Mouse (Mus musculus): ENCODE measurements around the gene Myh11.

Gene Myh11

GRCm38 (mm10) chr16:14291223-14291622, at the start of gene Myh11:
TSS of gene Myh11 (minus strand) at chr16:14291372.
- peak; percentile 51 to 65 for DNase-seq (ENCODE audit: low spot score in 2 of 2)

DNA sequence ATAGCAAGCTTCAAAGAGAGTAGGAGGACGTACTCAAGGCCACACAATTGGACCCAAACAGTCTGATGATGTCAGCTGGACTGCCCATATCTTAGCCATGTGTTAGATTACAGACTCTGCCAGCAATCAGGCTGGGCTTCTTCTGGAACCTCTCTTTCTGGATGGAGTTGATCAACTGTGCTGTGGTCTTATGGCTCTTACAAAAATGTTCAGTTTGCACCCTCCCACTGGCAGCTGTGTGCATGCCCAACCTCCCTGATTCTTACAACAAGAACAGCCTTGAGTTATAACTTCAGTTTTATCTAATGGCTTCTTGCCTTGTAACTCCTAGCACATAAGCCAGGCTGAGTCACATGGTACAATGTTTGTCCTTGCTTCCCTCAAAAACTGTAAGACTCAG, 37.0 kb upstream of the Myh11 start:
- DNase-seq (ENCODE audit: low spot score in 2 of 2): no peak

DNA sequence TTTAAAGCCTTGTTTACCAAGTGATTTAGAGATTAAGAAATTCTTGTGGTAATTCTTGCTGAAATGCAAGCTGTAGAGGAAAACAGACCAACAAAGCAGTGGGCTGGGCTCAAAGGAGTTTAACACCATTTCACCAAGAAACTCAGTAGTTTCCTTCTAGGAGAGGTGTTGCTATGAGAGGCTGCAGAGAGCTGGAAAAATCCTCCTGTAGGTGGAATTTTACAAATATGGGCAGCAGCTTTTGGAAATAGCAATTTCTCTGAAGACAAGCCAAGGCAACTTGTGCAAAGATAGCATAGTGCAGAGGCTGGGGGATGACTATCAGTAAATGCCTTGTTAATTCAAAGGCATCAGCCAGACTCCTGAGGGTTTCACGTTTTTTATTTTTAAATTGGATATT, 29.3 kb upstream of the Myh11 start:
- no peak for DNase-seq (ENCODE audit: low spot score in 2 of 2)

- no peak for DNase-seq (ENCODE audit: low spot score in 2 of 2)
Observed at GRCm38 (mm10) chr16:14319681-14320080, 28.5 kb upstream of the Myh11 start.

GRCm38 (mm10) chr16:14316884-14317876, 26.0 kb upstream of the Myh11 start, which contains the start of gene Fopnl:
TSS of gene Fopnl (minus strand) at chr16:14317405.
- peak; percentile 99 to 100 for DNase-seq (ENCODE audit: low spot score in 2 of 2)

GRCm38 (mm10) chr16:14312914-14313313, 21.7 kb upstream of the Myh11 start:
- DNase-seq (ENCODE audit: low spot score in 2 of 2): no peak

DNA sequence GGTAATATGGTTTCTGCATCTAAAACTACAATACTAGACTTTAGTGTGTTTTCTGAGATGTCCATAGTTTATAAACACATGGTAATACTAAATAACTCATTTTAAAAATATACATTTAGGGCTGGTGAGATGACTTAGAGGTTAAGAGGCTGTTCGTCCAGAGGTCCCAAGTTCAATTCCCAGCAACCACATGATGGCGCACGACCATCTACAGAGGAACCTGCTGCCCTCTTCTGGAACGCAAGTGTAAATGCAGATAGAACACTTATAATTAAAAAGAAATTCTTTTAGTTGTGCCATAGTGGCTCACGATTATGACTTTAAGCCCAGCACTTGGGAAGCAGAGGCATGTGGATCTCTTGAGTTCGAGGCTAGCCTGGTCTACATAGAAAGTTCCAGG, 20.2 kb upstream of the Myh11 start:
- no peak for DNase-seq (ENCODE audit: low spot score in 2 of 2)

DNA sequence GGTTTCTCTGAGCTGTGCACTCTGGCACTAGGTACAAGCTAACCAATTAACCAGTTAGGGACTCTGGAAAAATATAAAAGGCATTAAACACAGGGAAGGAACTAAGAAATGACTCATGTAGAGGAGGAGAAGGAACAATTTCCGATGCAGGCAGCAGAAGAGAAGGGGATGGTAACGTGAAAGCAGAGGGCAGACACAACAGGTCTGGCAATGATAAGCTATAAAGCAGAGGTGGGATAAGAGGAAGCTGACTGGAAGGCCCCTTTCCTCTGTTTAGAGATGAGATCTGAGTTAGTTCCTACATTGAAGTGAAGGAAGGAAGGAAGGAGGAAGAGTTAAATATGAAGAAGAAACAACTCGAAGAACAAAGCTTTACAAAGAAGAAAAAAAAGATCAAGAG, 18.7 kb upstream of the Myh11 start:
- no peak for DNase-seq (ENCODE audit: low spot score in 2 of 2)

GRCm38 (mm10) chr16:14308245-14309073, 17.3 kb upstream of the Myh11 start:
- DNase-seq (ENCODE audit: low spot score in 2 of 2): no peak

DNA sequence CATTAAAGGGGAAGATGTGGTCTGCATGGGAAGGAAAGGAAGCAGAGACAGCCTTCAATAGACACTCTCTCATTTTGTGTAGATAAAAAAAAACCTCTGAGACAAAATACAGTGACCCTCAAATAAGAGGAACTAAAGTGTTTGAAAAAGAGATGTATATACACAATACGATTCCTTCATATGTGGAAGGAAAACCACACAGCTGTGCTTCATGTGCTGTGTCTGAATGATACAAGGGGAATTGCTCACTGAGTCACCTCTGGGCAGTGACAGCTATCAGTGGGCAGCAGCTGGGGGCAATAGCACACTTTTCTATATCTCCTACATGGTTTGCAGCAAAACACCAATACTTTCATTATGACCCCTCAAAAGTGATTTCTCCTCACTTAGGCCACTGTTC, 16.2 kb upstream of the Myh11 start:
- DNase-seq (ENCODE audit: low spot score in 2 of 2): no peak

DNA sequence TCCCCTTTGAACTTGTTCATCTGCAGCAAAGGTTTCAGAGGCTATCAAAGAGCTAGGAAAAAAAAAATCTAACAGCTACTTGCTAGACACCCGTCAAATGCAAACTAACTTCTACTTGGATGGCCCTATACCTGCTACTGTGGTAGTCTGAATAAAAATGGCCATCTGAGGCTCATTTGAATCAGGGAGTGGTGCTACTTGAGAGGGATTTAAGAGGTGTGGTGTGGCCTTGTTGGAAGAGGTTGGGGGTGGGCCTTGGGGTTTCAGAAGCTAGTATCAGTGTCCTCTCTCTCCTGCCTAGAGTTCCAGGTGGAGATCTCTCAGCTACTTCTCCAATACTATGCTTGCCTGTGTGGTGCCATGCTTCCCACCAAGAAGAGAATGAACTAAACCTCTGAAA, 15.3 kb upstream of the Myh11 start:
- DNase-seq (ENCODE audit: low spot score in 2 of 2): no peak

DNA sequence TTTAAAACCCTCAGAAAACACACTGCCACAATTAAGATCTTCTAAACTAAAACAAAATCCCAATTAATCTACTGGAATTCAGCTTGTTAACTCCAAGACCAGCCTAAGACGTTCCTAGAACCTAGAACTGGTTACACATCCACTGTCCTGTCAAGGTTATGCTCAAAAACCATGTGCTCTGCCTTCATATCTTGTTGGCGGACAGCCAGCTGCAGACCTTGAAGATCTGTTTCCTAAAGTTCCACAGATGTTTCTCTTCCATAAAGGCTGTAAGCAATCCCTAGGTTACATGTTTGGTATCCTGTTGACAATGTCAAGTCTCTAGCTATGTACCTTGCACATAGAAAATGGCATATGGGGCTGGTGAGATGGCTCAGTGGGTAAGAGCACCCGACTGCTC, 13.6 kb upstream of the Myh11 start:
- DNase-seq (ENCODE audit: low spot score in 2 of 2): no peak

- DNase-seq (ENCODE audit: low spot score in 2 of 2): no peak
Observed at GRCm38 (mm10) chr16:14303676-14304075, 12.5 kb upstream of the Myh11 start.

GRCm38 (mm10) chr16:14303148-14303547, 12.0 kb upstream of the Myh11 start:
- DNase-seq (ENCODE audit: low spot score in 2 of 2): no peak

DNA sequence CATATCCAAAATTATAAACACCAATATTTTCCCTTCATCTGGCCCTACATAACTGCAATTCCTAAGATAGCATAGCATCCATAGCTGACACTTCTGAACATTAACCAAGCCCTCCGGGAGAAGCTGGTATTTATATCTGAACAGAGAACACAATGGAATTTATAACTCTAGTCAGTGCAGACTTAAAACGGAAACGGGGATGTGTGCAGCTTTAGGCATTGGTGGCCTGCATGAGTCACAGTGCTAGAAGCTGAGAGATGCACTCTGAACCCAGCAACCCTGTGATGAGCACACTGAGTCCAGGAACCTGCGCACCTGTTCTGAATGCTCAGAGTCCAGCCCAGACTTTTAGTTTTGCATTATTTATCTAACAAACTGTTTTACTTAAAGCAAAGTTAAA, 7.3 kb upstream of the Myh11 start:
- DNase-seq (ENCODE audit: low spot score in 2 of 2): no peak

GRCm38 (mm10) chr16:14297746-14298145, 6.6 kb upstream of the Myh11 start:
- no peak for DNase-seq (ENCODE audit: low spot score in 2 of 2)

- DNase-seq (ENCODE audit: low spot score in 2 of 2): no peak
Observed at GRCm38 (mm10) chr16:14297137-14297536, 6.0 kb upstream of the Myh11 start.

GRCm38 (mm10) chr16:14296544-14297124, 5.5 kb upstream of the Myh11 start:
- DNase-seq (ENCODE audit: low spot score in 2 of 2): no peak

DNA sequence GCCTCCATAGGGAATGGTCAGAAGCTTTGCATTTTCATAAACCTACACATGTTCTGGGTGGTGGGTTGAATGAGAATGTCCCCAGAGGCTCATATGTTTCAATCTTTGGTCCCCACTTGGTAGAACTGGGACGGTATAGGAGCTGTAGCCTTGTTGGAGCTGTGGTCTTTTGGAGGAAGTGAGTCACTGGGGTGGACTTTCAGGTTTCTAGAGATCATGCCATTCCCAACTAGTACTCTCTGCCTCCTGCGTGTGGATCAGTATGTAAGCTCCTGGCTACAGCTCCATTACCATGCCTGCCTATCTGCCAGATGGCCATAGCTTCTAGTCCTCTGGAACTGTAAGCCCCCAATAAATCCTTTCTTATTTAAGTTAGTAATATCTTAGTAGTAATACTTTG, 4.1 kb upstream of the Myh11 start:
- DNase-seq (ENCODE audit: low spot score in 2 of 2): no peak

GRCm38 (mm10) chr16:14292205-14293199, 1.3 kb upstream of the Myh11 start:
- DNase-seq (ENCODE audit: low spot score in 2 of 2): peak; percentile 48 to 52

- no peak for DNase-seq (ENCODE audit: low spot score in 2 of 2)
Observed at GRCm38 (mm10) chr16:14272374-14272965, 18.7 kb downstream of the Myh11 start.

Measured in right cerebral cortex, postnatal 10 days (tissue).